Mouse (Mus musculus) embryonic facial prominence, embryonic 11.5 days (tissue): ENCODE measurements around the gene Ctnnd2. TPM values are rescaled to one million over a fixed set of nuclear protein-coding genes. Genes with fewer than 3 reads are reported as not detected.

Source experiments
- ATAC-seq: fragments of 200-750 bp; cut with Nextera tagmentation; replicated peaks from 2 replicates; pipeline ENCODE4 v1.8.0; 2017; ENCODE audit warnings: low read depth; ENCODE audit not compliant: insufficient number of reproducible peaks, low FRiP score, low TSS enrichment
- DNase-seq: peaks from one replicate; pipeline ENCODE4 v3.0.0-alpha.2; 2015; ENCODE audit warnings: low spot score
- H3K27ac ChIP-seq: fragments of 300-500 bp; sonication (generic); replicated peaks from 2 replicates; pipeline ENCODE4 v1.5.1; 2014; ENCODE audit warnings: mild to moderate bottlenecking, low read depth, low read length, control low read depth
- H3K27me3 ChIP-seq: fragments of 300-500 bp; sonication (generic); 2 replicates; pipeline ENCODE4 v1.6.1; 2014; ENCODE audit warnings: mild to moderate bottlenecking, low read length, moderate library complexity, mixed read lengths; ENCODE audit not compliant: control insufficient read depth, insufficient read depth
- H3K36me3 ChIP-seq: fragments of 300-500 bp; sonication (generic); replicated peaks from 2 replicates; pipeline ENCODE4 v1.6.1; 2014; ENCODE audit warnings: low read depth, mild to moderate bottlenecking, low read length, moderate library complexity, mixed read lengths; ENCODE audit not compliant: control insufficient read depth, insufficient read depth
- H3K4me1 ChIP-seq: fragments of 300-500 bp; sonication (generic); 2 replicates; pipeline ENCODE4 v1.6.1; 2014; ENCODE audit warnings: low read length, mixed read lengths; ENCODE audit not compliant: control insufficient read depth, insufficient read depth
- H3K4me2 ChIP-seq: fragments of 300-500 bp; sonication (generic); 2 replicates; pipeline ENCODE4 v1.6.1; 2014; ENCODE audit warnings: low read depth, mild to moderate bottlenecking, control low read depth, low read length, moderate library complexity
- H3K4me3 ChIP-seq: fragments of 300-500 bp; sonication (generic); 2 replicates; pipeline ENCODE4 v1.5.1; 2014; ENCODE audit warnings: low read depth, low read length, control low read depth
- H3K9ac ChIP-seq: fragments of 300-500 bp; sonication (generic); replicated peaks from 2 replicates; pipeline ENCODE4 v1.6.1; 2014; ENCODE audit warnings: mild to moderate bottlenecking, control low read depth, low read length
- H3K9me3 ChIP-seq: fragments of 300-500 bp; sonication (generic); replicated peaks from 2 replicates; pipeline ENCODE4 v1.6.1; 2016; ENCODE audit warnings: mild to moderate bottlenecking, low read length, inconsistent platforms, mixed read lengths; ENCODE audit not compliant: control insufficient read depth
- WGBS: fragments of 180-500 bp; shearing (Covaris S2); extraction: QIAGEN DNeasy Blood & Tissue Kit; methylation state at CpG from one replicate; pipeline ENCODE4 v1.1.7; 2014; 5-methylcytosine and 5-hydroxymethylcytosine counted together
- polyA plus RNA-seq: library from polyadenylated mRNA; unstranded; fragments of >200 nt; fragmentation: Nextera tagmentation; extraction: Ambion mirVana; gene quantifications from 2 replicates; pipeline ENCODE4 v1.2.1, GENCODE M21; 2014

The Ctnnd2 gene
- polyA plus RNA-seq, 1 experiment from 2014 or later, result 9.6 TPM

- H3K9me3 ChIP-seq, result no peaks in the 10 kb centered on the region
- H3K9ac ChIP-seq, result no peak overlapping the region
- H3K4me2 ChIP-seq, result no peak overlapping the region
- 90% methylated on average over 2 of the region's 2 CpGs for WGBS
- H3K27me3 ChIP-seq, result no peaks in the 10 kb centered on the region
- DNase-seq (no peak), ATAC-seq (no peak)
- H3K4me3 ChIP-seq, result no peak overlapping the region
- no peak overlapping the region for H3K27ac ChIP-seq
- H3K4me1 ChIP-seq, result no peaks in the 10 kb centered on the region
- H3K36me3 ChIP-seq, result no peaks in the 10 kb centered on the region
Measured at GRCm38 (mm10) chr15:30564594-30564993, 392.2 kb downstream of the Ctnnd2 start.

DNA sequence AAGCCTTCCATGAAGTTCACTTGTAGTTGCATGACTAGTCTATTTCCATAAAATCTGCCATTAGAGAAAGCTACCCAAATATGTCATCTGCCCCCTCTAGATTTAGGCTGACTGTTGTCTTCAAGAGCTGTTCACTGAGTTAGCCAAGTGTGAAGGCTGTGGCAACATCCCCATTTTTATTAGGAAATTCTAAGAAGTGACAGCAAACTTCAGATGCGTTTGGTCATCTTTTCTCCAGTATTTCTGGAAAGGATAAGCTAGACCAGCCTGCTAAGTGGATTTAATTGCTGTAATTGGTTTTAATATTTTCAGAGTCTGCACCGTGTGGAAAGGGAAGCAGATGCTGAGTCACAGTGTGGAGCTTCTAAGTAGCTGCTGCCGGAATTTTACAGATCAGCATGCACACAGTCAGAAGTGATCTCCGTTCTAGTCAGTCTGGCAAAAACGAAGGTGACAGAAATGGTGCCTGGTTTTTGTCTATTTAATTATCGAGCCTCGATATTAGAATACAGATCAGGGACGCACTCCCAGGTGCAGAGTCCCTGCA, 397.9 kb downstream of the Ctnnd2 start:
- Histone ChIP-seq H3K4me1 (no peaks in the 10 kb centered on the region), H3K4me2 (no peak overlapping the region), H3K27me3 (no peaks in the 10 kb centered on the region), H3K27ac (no peak overlapping the region), H3K4me3 (no peak overlapping the region), H3K36me3 (no peaks in the 10 kb centered on the region), H3K9me3 (no peaks in the 10 kb centered on the region), H3K9ac (no peak overlapping the region)
- whole genome bisulfite sequencing, result 68% methylated on average over 8 of the region's 8 CpGs
- DNase-seq (no peak), ATAC-seq (no peak)

- no peaks in the 10 kb centered on the region for H3K4me1 ChIP-seq
- ATAC-seq (no peak), DNase-seq (no peak)
- H3K27ac ChIP-seq, result no peak overlapping the region
- H3K9ac ChIP-seq, result no peak overlapping the region
- no peak overlapping the region for H3K4me2 ChIP-seq
- no peak overlapping the region for H3K4me3 ChIP-seq
- 80% methylated on average over 5 of the region's 5 CpGs for WGBS
- H3K9me3 ChIP-seq, result no peaks in the 10 kb centered on the region
- no peaks in the 10 kb centered on the region for H3K36me3 ChIP-seq
- H3K27me3 ChIP-seq, result no peaks in the 10 kb centered on the region
Measured at GRCm38 (mm10) chr15:30587446-30587845, 415.1 kb downstream of the Ctnnd2 start.

- WGBS, result 92% methylated on average over 6 of the region's 6 CpGs
- ATAC-seq, result no peak
Measured at GRCm38 (mm10) chr15:30590865-30591264, 418.5 kb downstream of the Ctnnd2 start.

GRCm38 (mm10) chr15:30595507-30595906, 423.1 kb downstream of the Ctnnd2 start:
- 69% methylated on average over 1 of the region's 1 CpGs for WGBS
- no peaks in the 10 kb centered on the region for H3K27me3 ChIP-seq
- no peak for ATAC-seq

More at GRCm38 (mm10) chr15:30590865-30591264, 418.5 kb downstream of the Ctnnd2 start:
- no peaks in the 10 kb centered on the region for H3K36me3 ChIP-seq
- H3K4me1 ChIP-seq, result no peaks in the 10 kb centered on the region
- no peak for DNase-seq
- no peaks in the 10 kb centered on the region for H3K9me3 ChIP-seq
- H3K27me3 ChIP-seq, result no peaks in the 10 kb centered on the region
- H3K4me2 ChIP-seq, result no peak overlapping the region
- H3K9ac ChIP-seq, result no peak overlapping the region
- no peak overlapping the region for H3K4me3 ChIP-seq
- no peak overlapping the region for H3K27ac ChIP-seq

DNA sequence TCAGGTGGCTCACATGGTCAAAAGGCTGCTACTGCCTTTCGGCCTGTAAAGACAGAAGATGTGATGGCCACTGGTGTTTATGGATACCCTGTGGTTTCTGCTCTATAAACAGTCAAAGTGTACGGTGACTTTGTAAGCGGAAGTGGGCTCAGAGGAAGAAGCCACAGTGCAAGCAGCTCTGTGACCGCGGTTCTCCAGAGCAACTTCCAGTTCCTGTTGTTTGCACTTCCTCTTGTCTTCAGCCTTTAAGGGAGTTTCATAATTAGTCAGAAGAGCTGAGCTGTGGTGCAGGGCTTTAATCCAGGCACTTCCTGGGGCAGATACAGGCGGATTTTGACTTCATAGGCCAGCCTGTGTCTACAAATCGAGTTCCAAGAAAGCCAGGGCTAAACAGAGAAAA, 438.2 kb downstream of the Ctnnd2 start:
- H3K4me1 ChIP-seq, result no peaks in the 10 kb centered on the region
- no peaks in the 10 kb centered on the region for H3K9me3 ChIP-seq
- H3K4me2 ChIP-seq, result no peak overlapping the region
- H3K27ac ChIP-seq, result no peak overlapping the region
- DNase-seq, result no peak
- H3K4me3 ChIP-seq, result no peak overlapping the region
- ATAC-seq, result no peak
- no peak overlapping the region for H3K9ac ChIP-seq
- 79% methylated on average over 7 of the region's 7 CpGs for WGBS
- no peaks in the 10 kb centered on the region for H3K27me3 ChIP-seq
- no peaks in the 10 kb centered on the region for H3K36me3 ChIP-seq

More at GRCm38 (mm10) chr15:30595507-30595906, 423.1 kb downstream of the Ctnnd2 start:
- no peak overlapping the region for H3K4me2 ChIP-seq
- no peak overlapping the region for H3K4me3 ChIP-seq
- H3K4me1 ChIP-seq, result no peaks in the 10 kb centered on the region
- no peak for DNase-seq
- H3K36me3 ChIP-seq, result no peaks in the 10 kb centered on the region
- no peak overlapping the region for H3K9ac ChIP-seq
- no peak overlapping the region for H3K27ac ChIP-seq
- no peaks in the 10 kb centered on the region for H3K9me3 ChIP-seq

DNA sequence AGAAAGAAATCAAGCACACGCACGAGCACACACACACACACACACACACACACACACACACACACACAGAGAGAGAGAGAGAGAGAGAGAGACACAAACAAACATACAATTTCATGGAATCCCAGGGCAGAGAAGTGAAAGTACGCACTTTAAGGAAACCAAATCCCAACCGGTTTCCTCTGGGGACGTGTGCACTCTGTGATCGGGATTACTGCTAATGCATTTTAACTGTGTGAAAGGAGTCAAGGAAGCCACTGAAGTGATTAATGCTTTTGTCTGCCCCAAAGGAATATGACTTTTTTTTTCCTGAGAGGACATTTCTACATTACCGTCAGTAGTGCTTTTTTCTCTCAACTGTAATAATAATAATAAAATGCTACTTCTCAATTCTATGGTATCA, 443.1 kb downstream of the Ctnnd2 start:
- no peak overlapping the region for H3K9ac ChIP-seq
- ATAC-seq (no peak), DNase-seq (peak; percentile 47)
- H3K27ac ChIP-seq, result no peak overlapping the region
- H3K9me3 ChIP-seq, result no peaks in the 10 kb centered on the region
- no peaks in the 10 kb centered on the region for H3K27me3 ChIP-seq
- no peaks in the 10 kb centered on the region for H3K4me1 ChIP-seq
- no peak overlapping the region for H3K4me3 ChIP-seq
- H3K36me3 ChIP-seq, result no peaks in the 10 kb centered on the region
- WGBS, result 51% methylated on average over 7 of the region's 7 CpGs
- H3K4me2 ChIP-seq, result no peak overlapping the region

GRCm38 (mm10) chr15:30616861-30617260, 444.5 kb downstream of the Ctnnd2 start:
- no peaks in the 10 kb centered on the region for H3K9me3 ChIP-seq
- DNase-seq (no peak), ATAC-seq (no peak)
- H3K4me2 ChIP-seq, result no peak overlapping the region
- H3K36me3 ChIP-seq, result no peaks in the 10 kb centered on the region
- H3K27ac ChIP-seq, result no peak overlapping the region
- no peaks in the 10 kb centered on the region for H3K4me1 ChIP-seq
- no peaks in the 10 kb centered on the region for H3K27me3 ChIP-seq
- 92% methylated on average over 3 of the region's 3 CpGs for WGBS
- H3K4me3 ChIP-seq, result no peak overlapping the region
- no peak overlapping the region for H3K9ac ChIP-seq
